Mouse (Mus musculus) liver, embryonic 11.5 days (tissue): ENCODE measurements around the gene Mpc1. TPM values are rescaled to one million over a fixed set of nuclear protein-coding genes. Genes with fewer than 3 reads are reported as not detected.

Source experiments
- ATAC-seq: fragments of 200-750 bp; cut with Nextera tagmentation; replicated peaks from 2 replicates; pipeline ENCODE4 v1.8.0; 2017; ENCODE audit warnings: moderate number of reproducible peaks, mild to moderate bottlenecking, moderate TSS enrichment, moderate library complexity; ENCODE audit not compliant: low FRiP score
- DNase-seq: peaks from one replicate; pipeline ENCODE4 v3.0.0-alpha.2; 2017; ENCODE audit warnings: low spot score
- H3K27ac ChIP-seq: fragments of 300-500 bp; sonication (generic); 2 replicates; pipeline ENCODE4 v1.5.1; 2014; ENCODE audit warnings: mild to moderate bottlenecking, low read depth, low read length, control low read depth
- H3K27me3 ChIP-seq: fragments of 300-500 bp; sonication (generic); replicated peaks from 2 replicates; pipeline ENCODE4 v1.6.1; 2014; ENCODE audit warnings: low read length, mixed read lengths; ENCODE audit not compliant: control insufficient read depth, insufficient read depth
- H3K36me3 ChIP-seq: fragments of 300-500 bp; sonication (generic); 2 replicates; pipeline ENCODE4 v1.6.1; 2014; ENCODE audit warnings: mild to moderate bottlenecking, low read length, moderate library complexity, mixed read lengths; ENCODE audit not compliant: control insufficient read depth, insufficient read depth
- H3K4me1 ChIP-seq: fragments of 300-500 bp; sonication (generic); replicated peaks from 2 replicates; pipeline ENCODE4 v1.6.1; 2014; ENCODE audit warnings: low read length, mixed read lengths; ENCODE audit not compliant: control insufficient read depth, insufficient read depth
- H3K4me2 ChIP-seq: fragments of 300-500 bp; sonication (generic); 2 replicates; pipeline ENCODE4 v1.6.1; 2014; ENCODE audit warnings: mild to moderate bottlenecking, control low read depth, moderate library complexity
- H3K4me3 ChIP-seq: fragments of 300-500 bp; sonication (generic); 2 replicates; pipeline ENCODE4 v1.5.1; 2014; ENCODE audit warnings: low read depth, low read length, control low read depth
- H3K9ac ChIP-seq: fragments of 300-500 bp; sonication (generic); 2 replicates; pipeline ENCODE4 v1.6.1; 2014; ENCODE audit warnings: low read depth, low read length, control low read depth
- H3K9me3 ChIP-seq: fragments of 300-500 bp; sonication (generic); 2 replicates; pipeline ENCODE4 v1.6.1; 2016; ENCODE audit warnings: low read length, inconsistent platforms, mixed read lengths; ENCODE audit not compliant: control insufficient read depth
- WGBS: fragments of 180-500 bp; shearing (Covaris S2); extraction: QIAGEN DNeasy Blood & Tissue Kit; methylation state at CpG from one replicate; pipeline ENCODE4 v1.1.7; 2014; 5-methylcytosine and 5-hydroxymethylcytosine counted together
- polyA plus RNA-seq: library from polyadenylated mRNA; unstranded; fragments of >200 nt; fragmentation: Nextera tagmentation; extraction: Ambion mirVana; gene quantifications from 2 replicates; pipeline ENCODE4 v1.2.1, GENCODE M21; 2014

The Mpc1 gene
- polyA plus RNA-seq, 1 experiment from 2014 or later, result 123 TPM

- 73% methylated on average over 6 of the region's 6 CpGs for WGBS
- Histone ChIP-seq H3K4me2 (no peak overlapping the region), H3K4me1 (peaks cover 10% of the 10 kb centered on the region; the same call in 1 of the 2 replicates), H3K27me3 (peaks cover 50% of the 10 kb centered on the region), H3K9ac (no peak overlapping the region), H3K27ac (no peak overlapping the region), H3K4me3 (no peak overlapping the region), H3K36me3 (no peaks in the 10 kb centered on the region), H3K9me3 (no peaks in the 10 kb centered on the region)
- no peak for ATAC-seq
- no peak for DNase-seq
These were observed 60.7 kb downstream of the Mpc1 start for GRCm38 (mm10) chr17:8343416-8343815.

Other genes with a start within 250 kb of the Mpc1 start
- 0.11 TPM in 1 of 2 replicates, not detected in the other for gene Gm49673, start 135.1 kb upstream of the Mpc1 start, polyA plus RNA-seq
- gene Rnaset2a, start 134.8 kb upstream of the Mpc1 start, polyA plus RNA-seq, result 19.3 and 22.2 TPM in 2 replicates
- gene Fgfr1op, start 117.4 kb upstream of the Mpc1 start, polyA plus RNA-seq, result 32.3 and 37.3 TPM in 2 replicates
- not detected in 2 replicates for gene Ccr6, start 46.9 kb upstream of the Mpc1 start, polyA plus RNA-seq
- gene Sft2d1, start 28.2 kb downstream of the Mpc1 start, polyA plus RNA-seq, result 73.2 and 83.3 TPM in 2 replicates
- gene Prr18, start 54.6 kb downstream of the Mpc1 start, polyA plus RNA-seq, result 0.05 and 0.13 TPM in 2 replicates
- gene T2, start 73.1 kb downstream of the Mpc1 start, polyA plus RNA-seq, result 0.29 and 0.43 TPM in 2 replicates
- not detected in 2 replicates for gene T, start 151.5 kb downstream of the Mpc1 start, polyA plus RNA-seq
- gene Pde10a, start 242.5 kb downstream of the Mpc1 start, polyA plus RNA-seq, result 1.4 and 1.8 TPM in 2 replicates